Mouse (Mus musculus): ENCODE results near the gene Dpm3.
"Not testable (repeated sequence)": the region's sequence is repeated elsewhere in the genome, so short reads cannot be mapped to it uniquely, and the experiment has no call there.

Dpm3 gene

GRCm38 (mm10) chr3:89259076-89259475 lies at the start of gene Dpm3:
Dpm3 (plus strand) TSS chr3:89259358.
- DNase-seq (ENCODE audit: low read depth), result no peak

GRCm38 (mm10) chr3:89209731-89210130 lies 49.4 kb upstream of the Dpm3 start:
- no peak for DNase-seq (ENCODE audit: low read depth)

GRCm38 (mm10) chr3:89210162-89210561 lies 49.0 kb upstream of the Dpm3 start:
- no peak for DNase-seq (ENCODE audit: low read depth)

GRCm38 (mm10) chr3:89210731-89211130 lies 48.4 kb upstream of the Dpm3 start:
- no peak for DNase-seq (ENCODE audit: low read depth)

- DNase-seq (ENCODE audit: low read depth), result peak; percentile 91
Observed at GRCm38 (mm10) chr3:89213803-89214530, 45.2 kb upstream of the Dpm3 start.

- no peak for DNase-seq (ENCODE audit: low read depth)
Observed at GRCm38 (mm10) chr3:89214681-89215411, 44.3 kb upstream of the Dpm3 start, which contains the start of gene Thbs3. Thbs3 (plus strand) TSS chr3:89215180.

GRCm38 (mm10) chr3:89215853-89216252 lies 43.3 kb upstream of the Dpm3 start:
- peak; percentile 91 for DNase-seq (ENCODE audit: low read depth)

- DNase-seq (ENCODE audit: low read depth), result not testable (repeated sequence)
Observed at GRCm38 (mm10) chr3:89216407-89216806, 42.8 kb upstream of the Dpm3 start.

- DNase-seq (ENCODE audit: low read depth), result no peak
Observed at GRCm38 (mm10) chr3:89218271-89218670, 40.9 kb upstream of the Dpm3 start.

- no peak for DNase-seq (ENCODE audit: low read depth)
Observed at GRCm38 (mm10) chr3:89219546-89219945, 39.6 kb upstream of the Dpm3 start.

- DNase-seq (ENCODE audit: low read depth), result no peak
Observed at GRCm38 (mm10) chr3:89221167-89221566, 38.0 kb upstream of the Dpm3 start.

GRCm38 (mm10) chr3:89224796-89225195 lies 34.4 kb upstream of the Dpm3 start:
- DNase-seq (ENCODE audit: low read depth), result no peak

GRCm38 (mm10) chr3:89225321-89225815 lies 33.8 kb upstream of the Dpm3 start:
- no peak for DNase-seq (ENCODE audit: low read depth)

- DNase-seq (ENCODE audit: low read depth), result no peak
Observed at GRCm38 (mm10) chr3:89225918-89226317, 33.2 kb upstream of the Dpm3 start.

GRCm38 (mm10) chr3:89226361-89226760 lies 32.8 kb upstream of the Dpm3 start:
- DNase-seq (ENCODE audit: low read depth), result no peak

GRCm38 (mm10) chr3:89226900-89227299 lies 32.3 kb upstream of the Dpm3 start, which contains the start of gene Mtx1:
Mtx1 (minus strand) TSS chr3:89227088.
- no peak for DNase-seq (ENCODE audit: low read depth)

GRCm38 (mm10) chr3:89227307-89228179 lies 31.6 kb upstream of the Dpm3 start:
- no peak for DNase-seq (ENCODE audit: low read depth)

- DNase-seq (ENCODE audit: low read depth), result peak; percentile 72
Observed at GRCm38 (mm10) chr3:89228180-89228549, 31.0 kb upstream of the Dpm3 start.

- DNase-seq (ENCODE audit: low read depth), result no peak
Observed at GRCm38 (mm10) chr3:89228836-89229235, 30.3 kb upstream of the Dpm3 start, which contains the start of gene Muc1. Muc1 (plus strand) TSS chr3:89229057.

- DNase-seq (ENCODE audit: low read depth), result no peak
Observed at GRCm38 (mm10) chr3:89229276-89229675, 29.9 kb upstream of the Dpm3 start.

GRCm38 (mm10) chr3:89230561-89230960 lies 28.6 kb upstream of the Dpm3 start:
- no peak for DNase-seq (ENCODE audit: low read depth)

GRCm38 (mm10) chr3:89231345-89231744 lies 27.8 kb upstream of the Dpm3 start:
- no peak for DNase-seq (ENCODE audit: low read depth)
